Mouse (Mus musculus) stomach, postnatal 0 days (tissue): ENCODE measurements around the gene Htr6.

Experiments
- CTCF ChIP-seq: IDR thresholded peaks from 2 replicates; pipeline ENCODE4 v1.5.1; 2016; ENCODE audit warnings: antibody characterized with exemption, low read depth, mild to moderate bottlenecking, moderate library complexity
- EP300 ChIP-seq: optimal IDR thresholded peaks from 2 replicates; pipeline ENCODE3; 2016; ENCODE audit warnings: antibody characterized with exemption

DNA sequence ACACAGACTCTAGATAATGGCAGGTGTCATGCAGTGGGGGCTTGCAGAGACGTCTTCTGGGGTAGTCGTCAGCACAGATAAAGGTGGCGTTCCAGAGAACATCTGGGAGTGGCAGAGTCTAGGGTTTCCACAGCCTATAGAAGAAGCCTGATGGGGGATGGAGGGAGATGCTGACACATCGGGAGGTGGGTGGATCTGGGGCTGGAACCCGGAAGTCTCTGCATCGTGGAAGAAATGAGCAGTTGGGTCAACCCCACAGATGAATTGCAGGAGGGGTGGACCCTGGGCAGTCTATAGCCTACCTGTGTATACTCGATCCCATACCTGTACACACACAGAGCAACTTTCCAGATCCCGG lies 41.4 kb downstream of the Htr6 start:
- TF ChIP-seq CTCF (no peak), EP300 (no peak)
